Mouse (Mus musculus) left cerebral cortex, adult 2 months (tissue): ENCODE measurements around the gene Gata3. TPM values are rescaled to one million over a fixed set of nuclear protein-coding genes. Genes with fewer than 3 reads are reported as not detected.

Experiments used
- DNase-seq, 2 experiments: peaks; one replicate each; pipeline ENCODE4 v3.0.0; 2021 to 2022; ENCODE audit warnings: low spot score in 2 of 2, mixed read lengths in 1 of 2; ENCODE audit errors: extremely low spot score in 1 of 2
- H3K27ac ChIP-seq: fragments of 200-600 bp; 2 replicates; pipeline ENCODE4 v1.8.1; 2022
- H3K4me3 ChIP-seq: fragments of 200-600 bp; 2 replicates; pipeline ENCODE4 v1.8.1; 2022
- CTCF ChIP-seq: fragments of 200-600 bp; IDR thresholded peaks from 2 replicates; pipeline ENCODE4 v1.8.1; 2022; ENCODE audit warnings: antibody characterized with exemption, mild to moderate bottlenecking, moderate library complexity
- intact Hi-C: fragments of 180-260 bp; cut with DNase I; formaldehyde crosslinking; loops from one replicate; pipeline ENCODE4 v1.15.1; 2025
- total RNA-seq, 2 experiments: library from RNA; stranded (reverse); gene quantifications; 2 replicates each; pipeline ENCODE4 v1.2.3; 2021

The Gata3 gene
- total RNA-seq, 2 experiments from 2014 or later = not detected

- no peak overlapping the region for H3K27ac ChIP-seq
- intact Hi-C loops = loop anchor here (2.0 kb wide), 1 partner anchor 18 kb away; no protein-coding TSS in a partner anchor
- DNase-seq = no peak
- H3K4me3 ChIP-seq = no peak overlapping the region
- no peak for TF ChIP-seq CTCF
These were observed 5.2 kb upstream of the Gata3 start for GRCm38 (mm10) chr2:9894836-9895593.

GRCm38 (mm10) chr2:9893272-9893953 lies 3.6 kb upstream of the Gata3 start:
- Histone ChIP-seq H3K4me3 (no peak overlapping the region), H3K27ac (no peak overlapping the region)
- intact Hi-C loops = no loop called here
- no peak for TF ChIP-seq CTCF
- no peak for DNase-seq

- no peak overlapping the region for H3K4me3 ChIP-seq
- H3K27ac ChIP-seq = no peak overlapping the region
- intact Hi-C loops = no loop called here
- TF ChIP-seq CTCF = no peak
- no peak for DNase-seq
These were observed 2.7 kb upstream of the Gata3 start for GRCm38 (mm10) chr2:9892541-9892940.

GRCm38 (mm10) chr2:9890906-9891305 lies 1.1 kb upstream of the Gata3 start:
- intact Hi-C loops = no loop called here
- Histone ChIP-seq H3K27ac (no peak overlapping the region), H3K4me3 (no peak overlapping the region)
- TF ChIP-seq CTCF = no peak
- DNase-seq = no peak

GRCm38 (mm10) chr2:9890251-9890650 lies 417 bp upstream of the Gata3 start:
- no peak for TF ChIP-seq CTCF
- H3K27ac ChIP-seq = no peak overlapping the region
- intact Hi-C loops = no loop called here
- DNase-seq = no peak
- no peak overlapping the region for H3K4me3 ChIP-seq

- intact Hi-C loops = loop anchor here (10.0 kb wide), 1 partner anchor 1214 kb away; no protein-coding TSS in a partner anchor
- no peak for DNase-seq
- Histone ChIP-seq H3K4me3 (no peak within 1 kb of the TSS), H3K27ac (no peak within 1 kb of the TSS)
- peak; percentile 25 for TF ChIP-seq CTCF
These were observed 752 bp downstream of the Gata3 start, which contains the start of gene 9230102O04Rik for GRCm38 (mm10) chr2:9888913-9889650. Gene 9230102O04Rik (minus strand): TSS chr2:9889540.

GRCm38 (mm10) chr2:9887636-9888035 lies 2.2 kb downstream of the Gata3 start:
- no peak for DNase-seq
- Histone ChIP-seq H3K27ac (no peak overlapping the region), H3K4me3 (no peak overlapping the region)
- no peak for TF ChIP-seq CTCF
- intact Hi-C loops = loop anchor here (10.0 kb wide), 1 partner anchor 1213 kb away; no protein-coding TSS in a partner anchor

- Histone ChIP-seq H3K4me3 (no peak overlapping the region), H3K27ac (no peak overlapping the region)
- DNase-seq = no peak
- TF ChIP-seq CTCF = no peak
- intact Hi-C loops = loop anchor here (10.0 kb wide), 1 partner anchor 1212 kb away; no protein-coding TSS in a partner anchor
These were observed 2.8 kb downstream of the Gata3 start for GRCm38 (mm10) chr2:9886921-9887610.

GRCm38 (mm10) chr2:9886031-9886430 lies 3.8 kb downstream of the Gata3 start:
- intact Hi-C loops = loop anchor here (10.0 kb wide), 1 partner anchor 1211 kb away; no protein-coding TSS in a partner anchor
- no peak overlapping the region for H3K27ac ChIP-seq
- no peak for TF ChIP-seq CTCF
- no peak for DNase-seq
- no peak overlapping the region for H3K4me3 ChIP-seq

GRCm38 (mm10) chr2:9885217-9885770 lies 4.5 kb downstream of the Gata3 start:
- DNase-seq = no peak
- Histone ChIP-seq H3K27ac (no peak overlapping the region), H3K4me3 (no peak overlapping the region)
- TF ChIP-seq CTCF = no peak
- intact Hi-C loops = loop anchor here (10.0 kb wide), 1 partner anchor 1210 kb away; no protein-coding TSS in a partner anchor
